Mouse (Mus musculus) thymus, postnatal 25 days (tissue): ENCODE data around the gene Pabpc6.

Experiments used
- DNase-seq: peaks from one replicate; pipeline ENCODE4 v3.0.0; 2022

Gene Pabpc6

DNA sequence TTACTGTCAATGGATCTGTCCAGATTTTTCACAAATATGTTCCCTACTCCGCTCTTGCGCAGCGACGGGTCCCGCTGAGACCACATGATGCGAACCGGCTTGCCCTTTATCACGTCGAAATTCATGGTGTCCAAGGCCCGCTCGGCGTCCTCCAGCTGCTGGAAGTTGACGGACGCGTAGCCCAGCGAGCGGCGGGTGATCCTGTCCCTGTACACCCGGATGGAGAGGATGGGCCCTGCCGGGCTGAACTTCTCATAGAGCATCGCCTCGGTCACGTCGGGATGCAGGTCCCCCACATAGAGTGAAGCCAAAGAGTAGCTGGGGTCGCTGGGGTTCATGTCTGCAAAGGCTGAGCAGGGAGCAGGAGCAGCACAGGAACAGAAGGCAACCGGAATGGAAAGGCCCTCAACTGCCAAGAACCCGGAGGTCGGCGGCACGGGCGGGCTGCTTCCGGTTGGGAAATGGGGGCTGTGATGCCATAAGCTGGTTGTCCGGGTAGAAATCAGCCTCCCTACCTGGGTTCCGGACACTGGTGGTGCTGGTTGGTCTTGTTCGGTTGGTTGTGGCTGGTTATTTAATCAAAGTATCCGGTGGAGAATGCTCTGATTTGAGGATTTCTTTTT, at the start of gene Pabpc6:
Pabpc6 (minus strand) TSS at position 435 of the 623 bp plus-strand sequence.
- DNase-seq: no peak

DNA sequence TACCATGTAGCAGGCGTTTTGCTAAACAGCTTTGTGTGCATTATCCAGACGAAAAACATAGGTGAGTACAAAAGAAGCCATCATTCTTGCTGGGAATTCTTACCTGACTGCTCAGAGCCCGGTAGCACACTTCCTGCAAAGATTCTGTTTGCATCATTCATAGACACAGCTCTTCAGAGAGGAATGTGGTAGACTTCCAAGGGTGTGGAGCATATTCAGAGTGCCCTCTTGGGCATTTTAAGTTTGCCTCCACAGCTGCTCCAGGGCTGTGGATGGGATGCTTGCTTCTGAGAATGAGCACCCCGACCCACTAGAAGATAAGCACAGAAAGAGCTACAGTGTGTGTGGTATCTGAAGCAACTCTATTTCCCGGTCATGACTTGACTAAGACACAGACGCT, 41.4 kb upstream of the Pabpc6 start:
- DNase-seq: no peak

DNA sequence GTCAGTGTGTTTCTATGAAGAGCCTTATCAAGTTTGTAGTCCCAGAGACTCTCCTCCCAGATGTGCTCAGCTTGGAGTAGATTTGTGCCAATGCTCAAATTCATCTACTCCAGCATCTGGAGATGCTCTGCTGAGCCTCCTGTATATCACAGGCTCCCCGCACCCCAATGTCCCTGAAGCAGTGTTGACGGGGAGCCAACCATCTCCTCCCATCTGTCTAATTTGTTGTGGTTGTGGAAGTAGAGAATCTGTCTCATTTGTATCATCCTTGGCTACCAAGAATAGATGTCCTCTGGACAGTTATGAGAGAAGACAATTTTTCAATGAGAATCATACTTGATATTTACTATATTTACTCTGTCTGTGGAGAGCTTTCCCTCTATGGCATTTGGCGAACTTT, 39.4 kb upstream of the Pabpc6 start:
- no peak for DNase-seq

DNA sequence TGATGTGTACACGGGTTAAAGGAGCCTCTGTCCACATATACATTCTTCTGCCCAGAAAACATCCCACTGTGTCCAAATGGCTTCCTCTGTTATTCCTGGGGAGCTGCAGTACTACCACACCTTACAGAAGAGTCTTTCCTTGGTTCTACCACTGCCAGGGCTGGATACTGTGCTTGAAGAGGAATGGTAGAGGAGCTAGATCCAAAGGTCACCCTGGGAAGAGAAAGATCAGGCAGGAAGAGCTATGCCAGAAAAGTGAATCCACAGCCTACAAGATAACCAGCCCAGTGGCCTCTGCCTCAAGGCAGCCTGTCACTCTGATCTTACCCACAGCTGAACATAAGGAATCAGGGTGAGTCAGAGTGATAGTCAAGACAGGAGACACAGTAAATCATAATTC, 37.8 kb upstream of the Pabpc6 start:
- DNase-seq: no peak

DNA sequence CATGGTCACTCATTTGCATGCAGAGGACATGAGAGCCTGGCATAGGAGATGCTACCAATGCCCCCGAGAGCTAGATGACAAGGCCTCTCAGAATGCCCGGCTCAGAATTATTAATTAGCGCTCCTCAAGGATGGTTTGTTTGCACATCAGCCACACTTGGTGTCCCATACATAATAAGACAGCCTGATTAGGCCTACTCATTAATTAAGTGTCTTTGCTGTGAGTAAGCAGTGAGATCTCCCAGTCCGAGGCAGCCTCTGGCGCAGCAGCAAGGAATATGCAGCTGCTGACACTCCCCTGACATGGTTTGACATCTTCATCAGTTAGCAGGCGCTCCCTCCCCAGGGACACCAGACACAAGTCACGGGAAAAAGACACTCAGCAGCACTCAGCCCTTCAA, 28.2 kb upstream of the Pabpc6 start:
- DNase-seq: no peak

DNA sequence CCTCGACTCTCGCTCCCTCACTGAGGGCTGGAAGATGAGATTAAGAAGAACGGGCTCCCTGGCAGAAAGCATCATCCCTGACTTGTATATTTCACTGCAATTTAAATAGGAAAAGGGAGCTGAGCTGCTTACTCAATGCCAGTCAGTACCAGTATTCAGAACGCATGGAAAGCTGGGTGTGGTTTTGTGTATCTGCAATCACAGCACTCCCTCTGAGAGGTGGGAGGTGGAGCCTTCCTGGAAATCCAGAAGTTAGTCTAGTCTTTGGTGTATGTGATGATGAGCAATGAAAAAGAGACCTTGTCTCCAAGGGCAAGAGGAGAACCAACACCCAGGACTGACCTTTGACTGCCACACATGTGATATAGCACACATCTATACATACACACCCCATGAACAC, 21.7 kb upstream of the Pabpc6 start:
- no peak for DNase-seq

DNA sequence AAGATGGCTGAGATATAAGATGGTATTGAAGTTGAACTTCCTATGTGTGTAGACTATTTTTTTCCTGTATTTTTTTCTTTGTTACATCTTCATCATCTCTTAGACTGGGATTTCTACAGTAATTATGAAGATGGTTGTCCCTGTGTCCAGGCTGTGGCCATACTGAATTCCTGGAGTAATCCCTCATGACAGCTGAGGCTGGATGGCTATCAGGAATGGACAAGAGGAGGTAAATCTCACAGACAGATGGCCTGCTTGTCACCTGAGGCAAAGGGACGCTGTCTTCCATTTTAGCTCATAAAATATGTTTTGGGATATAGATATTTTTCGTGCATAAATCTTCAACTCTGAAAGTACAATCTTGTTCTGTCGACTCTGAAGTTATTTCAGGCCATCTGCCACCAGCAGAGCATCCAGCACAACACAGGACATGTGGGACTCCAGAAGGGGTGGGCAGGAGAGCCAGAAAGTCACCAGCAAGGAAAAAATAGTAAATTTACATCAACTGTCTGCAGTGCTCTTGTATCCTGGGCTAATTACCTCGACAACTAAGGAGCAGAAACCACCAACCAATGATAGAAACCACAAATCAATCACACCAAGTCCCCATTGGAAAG, 14.1 kb upstream of the Pabpc6 start:
- no peak for DNase-seq

DNA sequence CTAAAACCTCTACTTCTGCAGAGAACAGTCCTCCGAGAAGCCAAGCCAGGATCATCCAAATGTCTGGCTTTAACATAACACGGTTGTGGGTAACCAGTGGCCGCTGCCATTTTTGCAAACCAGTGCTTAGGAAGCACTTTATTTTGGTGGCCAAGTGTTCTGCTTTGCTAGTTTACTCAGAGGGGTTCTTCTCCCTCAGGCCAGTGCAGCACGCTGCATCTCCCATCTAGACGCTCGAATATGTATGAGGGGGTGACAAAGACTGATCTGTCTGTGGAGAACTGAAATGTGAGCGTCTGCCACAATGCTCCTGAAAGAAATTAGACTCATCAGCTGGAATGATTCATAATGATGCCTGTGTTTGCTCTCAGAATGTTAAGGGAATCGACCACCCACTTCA, 11.2 kb upstream of the Pabpc6 start:
- DNase-seq: no peak

DNA sequence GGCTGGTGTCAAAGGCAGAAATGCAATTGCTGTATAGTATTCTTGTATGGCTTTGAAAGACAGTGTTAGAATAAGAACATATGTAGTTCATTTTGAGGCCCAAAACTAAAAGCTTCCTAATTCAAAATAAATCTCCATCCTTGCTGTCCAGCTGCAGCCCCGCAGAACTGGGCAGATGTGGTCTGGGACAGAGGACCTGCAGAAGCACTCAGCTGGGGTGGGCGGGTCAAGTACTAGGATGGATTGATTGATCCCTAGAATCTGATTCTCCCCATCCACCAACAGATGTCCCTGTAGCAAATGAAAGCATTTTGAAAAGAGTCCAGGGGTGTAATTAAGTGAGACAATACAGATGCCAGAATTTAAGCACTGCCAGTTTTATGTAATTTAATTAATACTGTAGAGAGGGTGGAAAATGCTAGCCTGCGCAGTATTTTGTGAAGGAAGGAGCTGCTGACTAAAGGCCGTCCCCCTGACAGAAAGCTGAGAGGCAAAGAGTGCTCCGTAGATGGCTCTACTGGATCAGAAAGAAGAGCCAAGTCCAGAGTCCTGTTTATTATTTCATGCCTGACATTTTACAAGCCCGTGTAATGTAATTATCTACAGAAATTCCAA, 5.8 kb upstream of the Pabpc6 start:
- no peak for DNase-seq

DNA sequence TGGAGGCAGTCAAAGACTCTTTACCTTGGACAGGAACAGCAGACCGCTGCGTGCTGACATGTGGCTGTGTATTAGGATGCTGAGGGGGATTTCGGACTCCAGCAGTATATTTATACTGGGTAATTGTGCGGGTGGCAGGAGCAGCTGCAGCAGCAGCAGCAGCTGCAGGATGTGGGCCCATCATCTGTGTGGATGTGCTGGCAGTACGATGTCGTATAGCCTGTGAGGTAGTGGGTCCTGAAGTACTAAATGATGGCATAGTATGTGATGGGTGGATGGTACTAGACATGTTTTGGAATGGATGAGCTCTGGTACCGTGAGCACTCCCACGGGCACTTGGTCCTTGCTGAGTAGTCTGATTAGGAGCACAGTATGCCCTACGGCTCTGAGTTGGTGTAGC, 1.6 kb downstream of the Pabpc6 start:
- DNase-seq: no peak

DNA sequence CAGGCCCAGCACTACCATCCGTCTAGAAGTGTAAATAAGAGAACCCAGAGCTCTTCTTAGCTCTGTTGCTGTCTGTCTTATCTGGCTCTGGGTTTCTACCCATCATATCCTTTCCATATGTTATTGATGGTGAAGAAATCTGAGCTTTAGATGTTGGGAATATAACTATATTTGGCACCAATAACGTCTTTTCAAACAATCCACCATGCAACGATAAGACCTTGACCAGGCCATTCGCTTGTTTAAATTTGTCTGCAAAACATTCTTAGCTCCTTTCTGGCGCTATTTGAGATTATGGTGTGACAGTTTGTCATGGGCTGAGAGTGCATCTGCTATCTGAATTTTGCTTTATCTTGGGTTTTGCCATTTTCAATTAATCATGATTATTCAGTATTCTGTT, 10.9 kb downstream of the Pabpc6 start:
- no peak for DNase-seq

DNA sequence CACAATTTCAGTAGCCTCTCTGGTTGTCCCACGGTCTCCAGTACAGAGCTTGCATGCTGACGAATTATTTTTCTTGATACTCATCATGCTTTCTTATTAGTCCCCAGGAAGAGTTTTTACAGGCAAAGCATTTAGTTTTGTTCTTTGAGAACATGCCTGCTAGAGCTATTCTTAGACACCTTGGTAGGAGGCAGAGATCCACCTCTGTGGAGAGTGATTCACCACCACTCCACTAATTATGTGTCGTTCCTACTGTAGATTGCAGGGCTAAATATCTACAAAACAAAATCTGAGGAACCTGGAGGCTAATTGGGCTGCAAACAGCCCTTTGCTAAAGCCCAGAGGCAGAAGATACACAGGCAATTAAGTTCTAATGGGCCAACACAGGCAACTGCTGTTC, 15.4 kb downstream of the Pabpc6 start:
- no peak for DNase-seq

DNA sequence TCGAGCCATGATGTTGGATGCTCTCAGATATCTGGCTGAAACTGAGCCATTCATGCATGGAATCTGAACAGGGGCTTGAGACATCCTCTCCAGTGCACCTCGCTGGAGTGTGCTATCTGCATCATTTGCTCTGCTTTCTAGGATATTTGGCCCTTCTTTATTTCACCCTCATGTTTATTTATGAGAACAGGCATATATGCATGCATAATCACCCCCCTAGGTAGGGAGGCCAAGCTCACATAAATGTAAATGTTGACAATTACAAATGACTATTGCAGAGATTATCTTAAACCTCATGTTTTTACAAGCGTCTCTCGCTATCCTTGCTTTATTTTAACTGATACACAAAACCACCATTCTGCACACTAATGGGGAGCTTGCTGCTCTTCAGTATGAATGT, 21.9 kb downstream of the Pabpc6 start:
- no peak for DNase-seq

DNA sequence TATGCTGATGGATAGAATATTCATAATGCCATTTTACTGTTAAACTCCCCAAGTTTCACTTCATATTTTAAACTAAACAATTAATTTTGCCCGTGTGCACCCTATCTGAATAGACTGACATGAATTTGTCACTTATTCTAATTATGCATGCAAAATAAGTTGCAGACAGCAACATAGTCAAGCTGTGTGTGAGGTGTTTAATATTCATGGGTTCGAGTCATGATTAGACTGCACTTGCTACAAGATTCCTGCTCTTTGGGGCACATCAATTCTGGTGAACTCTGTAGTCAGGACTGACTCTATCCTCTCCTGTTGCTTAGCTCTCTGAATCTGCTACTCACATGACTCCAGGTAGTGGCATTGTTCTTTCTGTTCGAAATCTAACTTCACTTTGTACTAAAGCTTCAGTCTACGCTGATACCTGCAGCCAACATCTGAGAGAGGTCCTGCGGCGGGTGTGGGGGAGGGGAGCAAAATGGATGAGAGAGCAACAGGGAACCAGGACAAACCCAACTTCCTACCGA, 25.8 kb downstream of the Pabpc6 start:
- DNase-seq: no peak

DNA sequence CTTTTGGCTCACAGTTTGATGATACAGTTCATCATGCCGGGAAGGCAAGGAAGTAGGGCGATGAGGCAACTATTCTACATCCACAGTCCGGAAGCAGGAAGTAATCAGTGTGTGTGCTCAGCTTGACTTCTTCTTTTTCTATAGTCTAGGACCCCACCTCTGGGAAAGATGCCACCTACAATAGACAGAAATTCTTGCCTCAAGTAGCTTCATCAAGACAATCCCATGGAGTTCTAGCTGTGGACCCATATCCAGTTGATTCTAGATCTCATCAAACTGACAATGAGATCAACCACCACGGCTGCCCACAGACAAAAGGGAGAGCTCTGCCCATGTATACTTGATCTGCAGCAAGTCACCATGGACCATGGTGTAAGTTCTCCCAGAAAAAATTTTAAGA, 32.5 kb downstream of the Pabpc6 start:
- no peak for DNase-seq

DNA sequence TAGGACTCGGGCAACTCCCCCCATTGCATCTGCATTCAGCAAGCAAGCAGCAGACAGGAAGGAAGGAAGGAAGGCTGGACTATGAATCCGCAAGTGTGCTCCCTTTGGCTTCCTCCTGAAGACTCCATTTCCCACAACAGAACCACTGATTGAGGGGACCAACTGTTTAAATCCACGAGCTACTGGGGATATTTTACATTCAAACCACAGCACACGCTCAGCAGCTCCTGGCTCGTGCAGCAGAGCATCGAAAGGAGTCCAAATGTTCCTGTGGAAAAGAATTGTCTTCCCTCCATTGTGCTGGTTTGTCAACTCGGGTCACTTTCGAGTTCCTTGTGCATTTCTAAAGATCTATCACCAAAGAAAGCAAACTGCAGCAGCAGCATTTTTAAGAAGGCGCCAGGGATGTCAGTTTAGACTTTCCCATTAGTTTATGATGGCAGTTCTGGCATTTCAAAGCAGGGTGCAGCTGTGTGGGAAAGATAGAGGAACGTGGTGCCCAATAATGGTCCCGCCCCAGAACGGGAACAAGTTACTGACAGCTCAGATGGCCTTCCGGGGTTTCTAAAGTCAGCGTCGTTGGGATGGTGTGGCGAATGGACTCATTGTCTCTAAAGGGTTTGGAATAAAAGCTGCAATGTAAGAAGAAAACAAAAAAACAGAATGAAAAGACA, 36.8 kb downstream of the Pabpc6 start:
- DNase-seq: no peak

DNA sequence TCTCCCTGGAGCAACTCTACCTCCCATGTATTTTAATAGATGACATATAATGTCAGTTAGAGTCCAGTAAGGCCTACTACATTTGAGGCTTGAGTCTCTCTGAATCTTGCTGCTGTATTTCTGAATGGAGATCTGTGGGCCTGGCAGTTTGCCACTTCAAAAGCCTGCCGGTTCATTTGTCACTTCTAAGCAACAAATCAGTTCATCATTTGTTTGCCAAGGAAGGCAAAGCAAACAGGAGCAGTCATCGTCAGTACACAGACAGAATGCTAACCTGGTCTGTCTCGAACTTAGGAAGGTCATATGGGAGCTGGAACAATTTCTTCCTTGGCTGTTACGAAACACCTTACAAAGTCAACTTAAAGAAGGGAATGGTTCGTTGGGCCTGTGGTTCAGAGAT, 37.4 kb downstream of the Pabpc6 start:
- DNase-seq: no peak

DNA sequence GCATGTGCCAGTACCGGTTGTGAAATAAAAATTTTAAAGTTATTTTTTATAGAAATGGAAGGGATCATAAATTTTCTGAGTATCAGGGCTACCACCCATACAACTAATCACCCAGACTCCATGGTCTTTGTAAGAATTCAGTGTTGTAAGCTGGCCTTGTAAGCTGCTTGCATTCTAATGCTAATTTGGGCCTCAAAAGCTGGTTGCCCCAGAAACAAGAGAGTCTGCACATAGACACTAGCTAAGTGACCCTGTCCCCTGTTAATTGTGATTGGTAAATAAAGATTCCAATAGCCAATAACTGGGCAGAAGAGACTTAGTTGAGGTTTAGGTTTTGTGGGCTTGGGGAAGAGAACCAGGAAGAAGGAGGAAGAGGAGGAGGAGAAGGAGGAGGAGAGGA, 38.4 kb downstream of the Pabpc6 start:
- no peak for DNase-seq

DNA sequence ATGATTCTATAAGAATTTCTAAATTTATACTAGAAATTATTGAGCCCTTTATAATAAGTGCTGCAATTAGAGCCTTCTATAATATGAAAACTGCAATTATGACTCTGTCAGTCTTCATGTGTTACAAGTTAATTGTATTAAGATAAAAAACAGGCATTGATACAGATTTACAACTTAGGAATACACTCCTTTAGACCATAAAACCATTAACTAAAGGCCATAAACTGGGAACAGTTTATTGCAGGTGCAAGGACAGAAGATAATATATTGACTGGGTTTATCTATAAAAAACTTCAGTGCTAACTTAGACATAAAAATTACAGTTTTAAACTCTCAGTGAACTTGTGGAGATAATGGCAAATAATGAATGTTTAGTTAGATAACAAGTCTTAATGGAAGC, 42.5 kb downstream of the Pabpc6 start:
- DNase-seq: no peak
